Comparison of ENCODE assay signal across 8 mouse cellular contexts in genomic region chr6:140678658-140679271, GRCm38 (mm10). TPM values are rescaled to one million over a fixed set of nuclear protein-coding genes. Genes with fewer than 3 reads are reported as not detected.
DNase-seq lines count a peak whose midpoint lies in the region; ATAC-seq lines count a peak whose summit lies in the region.

No protein-coding gene starts in this region.

- 15% methylated on average over 15 of the region's 15 CpGs for WGBS in hindbrain, embryonic 12.5 days

- no peaks in the 10 kb centered on the region for H3K9me3 ChIP-seq in hindbrain, embryonic 12.5 days (replicated peaks)

- peak overlapping the region; percentile 23 for H3K4me2 ChIP-seq in hindbrain, embryonic 12.5 days (replicated peaks)

- ATAC-seq in CD4-positive, CD25-positive, alpha-beta regulatory T cell, adult 4 months: peak; percentile 91
- ATAC-seq in common myeloid progenitor, adult 5-6 weeks (replicated peaks; ENCODE audit: low read depth, poor library complexity, severe bottlenecking): peak; percentile 87
- peak; percentile 80 for ATAC-seq in hindbrain, embryonic 12.5 days (ENCODE audit: low FRiP score)
- ATAC-seq in monocyte, adult 5-6 weeks (replicated peaks; ENCODE audit: insufficient number of reproducible peaks, low FRiP score, low TSS enrichment, poor library complexity, severe bottlenecking): 0 out of 2 replicates have a peak, but pooled peaks have one; percentile 18

- intact Hi-C loops in left cerebral cortex, postnatal 4 days (cut with DNase I): no loop called here
- intact Hi-C loops in heart, postnatal 36 days (cut with DNase I): no loop called here

- peak; percentile 56 for DNase-seq in 3T3-L1 (ENCODE audit: low read depth, low spot score)
- DNase-seq in left cerebral cortex, postnatal 4 days: peak; percentile 72
- no peak for DNase-seq in testis, postnatal 10 days (ENCODE audit: low spot score)
- DNase-seq in heart, postnatal 36 days: no peak

- 0 out of 2 replicates have a peak overlapping the region, but pooled peaks have one; percentile 35 for H3K27ac ChIP-seq in hindbrain, embryonic 12.5 days

- no peak overlapping the region for H3K4me3 ChIP-seq in hindbrain, embryonic 12.5 days

- peaks cover 36% of the 10 kb centered on the region for H3K4me1 ChIP-seq in hindbrain, embryonic 12.5 days

- no peaks in the 10 kb centered on the region for H3K27me3 ChIP-seq in hindbrain, embryonic 12.5 days

- no peaks in the 10 kb centered on the region for H3K36me3 ChIP-seq in hindbrain, embryonic 12.5 days

- no peak overlapping the region for H3K9ac ChIP-seq in hindbrain, embryonic 12.5 days

RNA-seq across cellular contexts. Expression of gene Gm11077, which starts 50.3 kb away (rescaled TPM):
- polyA plus RNA-seq in CD4-positive, CD25-positive, alpha-beta regulatory T cell, adult 4 months (2017; shearing (Covaris generic)): not detected
- not detected in 2 replicates for total RNA-seq in common myeloid progenitor, adult 5-6 weeks (2017)
- polyA plus RNA-seq in hindbrain, embryonic 12.5 days (2016; fragmentation: Nextera tagmentation; extraction: Ambion mirVana): not detected in 2 replicates
- not detected for total RNA-seq in left cerebral cortex, postnatal 4 days (2021)
- not detected in 3 replicates for total RNA-seq in monocyte, adult 5-6 weeks (2017)
- total RNA-seq in heart, postnatal 36 days (2021): not detected

RNA-seq across cellular contexts. Expression of gene Aebp2, which starts 56.3 kb away (rescaled TPM):
- polyA plus RNA-seq in CD4-positive, CD25-positive, alpha-beta regulatory T cell, adult 4 months (2017; shearing (Covaris generic)): 10 to 100 TPM; 23.8 to 39.0 TPM
- 69.4 and 79.7 TPM in 2 replicates for total RNA-seq in common myeloid progenitor, adult 5-6 weeks (2017)
- polyA plus RNA-seq in hindbrain, embryonic 12.5 days (2016; fragmentation: Nextera tagmentation; extraction: Ambion mirVana): 13.3 and 14.4 TPM in 2 replicates
- 10 to 100 TPM; 42.3 to 42.8 TPM for total RNA-seq in left cerebral cortex, postnatal 4 days (2021)
- 58.7 to 97.9 TPM (median 72.9 TPM) in 3 replicates for total RNA-seq in monocyte, adult 5-6 weeks (2017)
- 10 to 100 TPM; 37.5 to 39.2 TPM for total RNA-seq in heart, postnatal 36 days (2021)

Comparison
In these comparisons a context has a peak if more than half of its experiments do, and no peak if none do; other contexts are left out.
1. DNase-seq: peak in 3T3-L1 (single experiment) and left cerebral cortex, postnatal 4 days (single experiment); none in testis, postnatal 10 days (single experiment) and heart, postnatal 36 days (0 of 2).
2. ATAC-seq: peak in every context shown above with its lines; median percentile 91 in CD4-positive, CD25-positive, alpha-beta regulatory T cell, adult 4 months; 87 in common myeloid progenitor, adult 5-6 weeks; 80 in hindbrain, embryonic 12.5 days; 18 in monocyte, adult 5-6 weeks.